Mouse (Mus musculus) hindbrain, embryonic 13.5 days (tissue): Measurements from ENCODE around the gene Med24. TPM values are rescaled to one million over a fixed set of nuclear protein-coding genes. Genes with fewer than 3 reads are reported as not detected.

ENCODE experiments used
- ATAC-seq: fragments of 200-750 bp; cut with Nextera tagmentation; 2 replicates; pipeline ENCODE4 v1.8.0; 2017; ENCODE audit warnings: moderate TSS enrichment; ENCODE audit not compliant: low FRiP score
- H3K27ac ChIP-seq: fragments of 300-500 bp; sonication (generic); 2 replicates; pipeline ENCODE4 v1.5.1; 2015; ENCODE audit warnings: inconsistent platforms, mild to moderate bottlenecking, moderate library complexity
- H3K27me3 ChIP-seq: fragments of 300-500 bp; sonication (generic); 2 replicates; pipeline ENCODE4 v1.6.1; 2015; ENCODE audit warnings: mild to moderate bottlenecking, inconsistent platforms
- H3K36me3 ChIP-seq: fragments of 300-500 bp; sonication (generic); 2 replicates; pipeline ENCODE4 v1.6.1; 2015; ENCODE audit warnings: mild to moderate bottlenecking, inconsistent platforms
- H3K4me1 ChIP-seq: fragments of 300-500 bp; sonication (generic); replicated peaks from 2 replicates; pipeline ENCODE4 v1.6.1; 2015; ENCODE audit warnings: inconsistent platforms
- H3K4me2 ChIP-seq: fragments of 300-500 bp; sonication (generic); 2 replicates; pipeline ENCODE4 v1.6.1; 2015; ENCODE audit warnings: inconsistent platforms, mild to moderate bottlenecking, moderate library complexity
- H3K4me3 ChIP-seq: fragments of 300-500 bp; sonication (generic); 2 replicates; pipeline ENCODE4 v1.5.1; 2015; ENCODE audit warnings: mild to moderate bottlenecking, inconsistent platforms
- H3K9ac ChIP-seq: fragments of 300-500 bp; sonication (generic); 2 replicates; pipeline ENCODE4 v1.6.1; 2015; ENCODE audit warnings: mild to moderate bottlenecking, inconsistent platforms
- H3K9me3 ChIP-seq: fragments of 300-500 bp; sonication (generic); 2 replicates; pipeline ENCODE4 v1.6.1; 2016; ENCODE audit warnings: inconsistent platforms
- WGBS: fragments of 180-500 bp; shearing (Covaris S2); methylation state at CpG from one replicate; pipeline ENCODE4 v1.1.7; 2015; 5-methylcytosine and 5-hydroxymethylcytosine counted together
- polyA plus RNA-seq: library from polyadenylated mRNA; unstranded; fragments of >200 nt; fragmentation: Nextera tagmentation; extraction: Ambion mirVana; gene quantifications from 2 replicates; pipeline ENCODE4 v1.2.1, GENCODE M21; 2015

Gene Med24
- polyA plus RNA-seq, 1 experiment from 2014 or later, result 72.4 TPM

GRCm38 (mm10) chr11:98705021-98705420 lies 24.2 kb downstream of the Med24 start:
- Histone ChIP-seq H3K36me3 (peaks cover 65% of the 10 kb centered on the region), H3K9me3 (no peaks in the 10 kb centered on the region)

DNA sequence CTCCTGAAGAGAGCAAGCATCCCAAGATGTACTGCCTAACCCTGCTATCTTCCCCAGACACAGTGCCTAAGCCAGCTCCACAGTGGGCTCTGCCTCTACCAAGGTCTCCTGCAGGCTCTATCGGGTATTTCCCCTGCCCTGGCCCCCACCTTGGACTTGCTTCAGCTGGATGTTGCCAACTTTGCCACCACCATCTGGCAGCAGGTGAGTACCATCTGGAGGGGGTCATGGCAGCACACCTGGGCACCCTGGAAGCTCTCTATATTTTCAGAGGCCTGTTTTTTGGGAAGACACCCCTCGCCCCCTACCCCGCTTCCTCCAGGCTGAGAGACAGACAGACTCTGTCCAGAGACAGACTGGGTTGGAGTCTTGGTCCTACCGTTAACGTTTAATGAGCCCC lies 26.9 kb downstream of the Med24 start:
- ATAC-seq, result no peak
- 76% methylated on average over 5 of the region's 5 CpGs for WGBS
- Histone ChIP-seq H3K9ac (no peak overlapping the region; the same call in 1 of the 2 replicates), H3K9me3 (no peaks in the 10 kb centered on the region), H3K27me3 (0 out of 2 replicates have a peak, but pooled peaks cover 8% of the 10 kb centered on the region), H3K4me3 (no peak overlapping the region), H3K4me1 (no peaks in the 10 kb centered on the region; the same call in 1 of the 2 replicates), H3K27ac (no peak overlapping the region), H3K36me3 (peaks cover 38% of the 10 kb centered on the region), H3K4me2 (no peak overlapping the region)

More at GRCm38 (mm10) chr11:98705021-98705420, 24.2 kb downstream of the Med24 start:
- H3K27ac ChIP-seq, result no peak overlapping the region
- H3K4me2 ChIP-seq, result no peak overlapping the region
- H3K27me3 ChIP-seq, result 0 out of 2 replicates have a peak, but pooled peaks cover 8% of the 10 kb centered on the region
- H3K9ac ChIP-seq, result no peak overlapping the region
- WGBS, result 92% methylated on average over 10 of the region's 10 CpGs
- no peak for ATAC-seq
- H3K4me3 ChIP-seq, result no peak overlapping the region
- peaks cover 4% of the 10 kb centered on the region; the same call in 1 of the 2 replicates for H3K4me1 ChIP-seq

DNA sequence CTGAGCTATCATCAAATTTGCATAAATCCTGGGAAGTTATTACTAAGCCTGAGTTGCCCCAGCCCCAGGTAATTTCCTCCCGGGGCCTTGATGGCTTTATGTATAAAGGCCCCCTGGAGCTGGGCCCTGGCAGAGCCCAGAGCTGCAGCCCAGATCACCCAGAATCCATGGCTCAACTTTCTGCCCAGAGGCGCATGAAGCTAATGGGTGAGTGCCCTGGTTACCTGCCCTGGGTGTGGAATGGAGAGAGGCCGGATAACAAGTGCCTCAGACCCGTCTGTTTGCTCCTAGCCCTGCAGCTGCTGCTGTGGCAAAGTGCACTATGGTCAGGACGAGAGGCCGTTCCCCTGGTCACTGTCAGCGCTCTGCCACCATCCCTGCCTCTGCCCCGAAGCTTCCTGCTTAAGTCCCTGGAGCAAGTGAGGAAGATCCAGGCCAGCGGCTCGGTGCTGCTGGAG lies 28.0 kb downstream of the Med24 start, which contains the start of gene Csf3:
TSS of gene Csf3 (plus strand) at position 51 of the 458 bp plus-strand sequence.
- Histone ChIP-seq H3K36me3 (peaks cover 32% of the 10 kb centered on the region), H3K4me2 (no peak within 1 kb of the TSS), H3K4me3 (no peak within 1 kb of the TSS), H3K27ac (no peak within 1 kb of the TSS), H3K9me3 (no peaks in the 10 kb centered on the region), H3K27me3 (0 out of 2 replicates have a peak, but pooled peaks cover 8% of the 10 kb centered on the region), H3K9ac (0 out of 2 replicates have a peak within 1 kb of the TSS, but pooled peaks have one; percentile 31), H3K4me1 (no peaks in the 10 kb centered on the region; the same call in 1 of the 2 replicates)
- 42% methylated on average over 10 of the region's 10 CpGs for WGBS
- no peak for ATAC-seq

DNA sequence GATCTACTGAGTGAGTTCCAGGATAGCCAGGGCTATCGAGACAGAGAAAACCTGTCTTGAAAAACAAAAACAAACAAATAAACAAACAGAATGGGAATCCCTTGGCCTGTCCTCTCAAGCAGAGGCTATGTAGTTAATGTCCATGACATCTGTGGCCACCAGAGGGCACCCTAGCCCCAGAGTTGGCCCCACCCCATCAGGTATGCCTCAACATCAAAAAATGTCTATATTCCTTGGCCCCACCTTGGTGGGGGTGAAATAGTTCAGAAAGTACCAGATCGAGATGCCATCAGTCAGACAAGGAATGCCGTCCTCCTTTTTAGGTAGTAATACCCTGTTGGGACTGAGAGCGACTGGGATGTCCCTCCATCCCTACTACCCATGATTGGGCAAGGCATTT lies 29.3 kb downstream of the Med24 start:
- peaks cover 32% of the 10 kb centered on the region for H3K36me3 ChIP-seq
- 47% methylated on average over 4 of the region's 4 CpGs for WGBS
- H3K9me3 ChIP-seq, result no peaks in the 10 kb centered on the region
- no peak overlapping the region for H3K4me3 ChIP-seq
- H3K27ac ChIP-seq, result no peak overlapping the region
- no peak overlapping the region for H3K4me2 ChIP-seq
- no peak overlapping the region for H3K9ac ChIP-seq
- H3K4me1 ChIP-seq, result no peaks in the 10 kb centered on the region; the same call in 1 of the 2 replicates
- ATAC-seq, result no peak
- 0 out of 2 replicates have a peak, but pooled peaks cover 8% of the 10 kb centered on the region for H3K27me3 ChIP-seq

DNA sequence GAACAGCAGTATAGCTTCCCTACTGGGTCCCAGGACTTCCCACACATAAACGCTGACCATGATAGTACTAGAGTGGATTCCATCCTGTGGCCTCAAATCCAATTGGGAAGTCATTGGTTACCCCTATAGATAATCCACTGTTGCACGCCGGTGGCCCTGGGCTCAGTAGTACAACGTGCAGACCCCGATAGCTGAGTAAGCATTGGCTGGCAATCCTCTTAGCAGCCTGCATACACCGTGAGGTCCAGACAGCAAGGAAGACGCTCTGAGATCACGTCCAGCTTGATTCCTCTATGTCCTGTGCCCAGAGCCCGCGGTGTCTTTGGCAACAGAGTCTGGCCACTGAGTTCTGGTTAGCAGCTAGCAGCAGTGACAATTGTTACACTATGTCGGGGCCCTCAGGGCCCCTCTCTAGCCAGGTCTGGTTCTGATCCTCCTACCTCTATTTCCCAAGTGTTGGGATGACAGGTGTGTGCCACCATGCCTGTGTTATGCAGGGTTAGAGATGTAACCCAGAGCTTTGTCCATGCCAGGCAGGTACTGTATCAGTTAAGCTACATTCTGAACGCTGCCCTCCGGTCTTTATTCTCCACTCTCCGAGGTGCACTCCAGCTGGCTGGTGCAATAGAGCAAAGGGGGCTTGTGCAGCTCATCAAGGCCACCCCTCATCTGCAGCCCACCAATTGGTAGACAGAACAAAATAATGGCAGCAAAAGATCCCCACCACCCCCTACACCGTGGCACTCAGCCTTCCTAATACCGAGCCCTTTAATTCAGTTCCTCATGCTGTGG lies 30.2 kb downstream of the Med24 start:
- Histone ChIP-seq H3K36me3 (peaks cover 32% of the 10 kb centered on the region), H3K4me1 (no peaks in the 10 kb centered on the region; the same call in 1 of the 2 replicates), H3K27ac (no peak overlapping the region), H3K27me3 (0 out of 2 replicates have a peak, but pooled peaks cover 8% of the 10 kb centered on the region), H3K4me3 (no peak overlapping the region), H3K9me3 (no peaks in the 10 kb centered on the region), H3K9ac (no peak overlapping the region), H3K4me2 (no peak overlapping the region)
- 86% methylated on average over 16 of the region's 16 CpGs for WGBS
- no peak for ATAC-seq

DNA sequence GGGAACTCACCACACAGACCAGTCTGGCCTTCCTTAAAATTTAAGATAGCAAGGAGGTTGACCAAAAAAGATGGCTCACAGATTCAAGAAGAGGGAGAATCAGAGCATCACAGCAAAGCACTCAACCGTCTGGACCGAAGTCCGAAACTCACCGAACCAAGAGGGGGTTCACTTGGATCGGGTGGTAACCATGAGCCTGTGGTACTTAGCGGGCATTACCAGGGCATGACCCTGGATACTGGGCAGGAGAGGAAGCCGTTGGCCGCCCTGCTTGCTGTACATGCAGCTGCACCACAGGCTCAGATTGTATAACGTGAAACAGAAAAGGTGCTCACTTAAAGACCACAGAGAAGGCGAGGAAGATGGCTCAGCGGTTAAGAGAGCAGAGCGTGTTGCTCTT lies 32.0 kb downstream of the Med24 start:
- H3K4me1 ChIP-seq, result no peaks in the 10 kb centered on the region
- H3K9me3 ChIP-seq, result no peaks in the 10 kb centered on the region
- ATAC-seq, result no peak
- no peak overlapping the region for H3K4me2 ChIP-seq
- H3K4me3 ChIP-seq, result no peak overlapping the region
- 89% methylated on average over 12 of the region's 12 CpGs for WGBS
- H3K36me3 ChIP-seq, result peaks cover 45% of the 10 kb centered on the region
- no peak overlapping the region for H3K9ac ChIP-seq
- 0 out of 2 replicates have a peak, but pooled peaks cover 8% of the 10 kb centered on the region for H3K27me3 ChIP-seq
- H3K27ac ChIP-seq, result no peak overlapping the region

DNA sequence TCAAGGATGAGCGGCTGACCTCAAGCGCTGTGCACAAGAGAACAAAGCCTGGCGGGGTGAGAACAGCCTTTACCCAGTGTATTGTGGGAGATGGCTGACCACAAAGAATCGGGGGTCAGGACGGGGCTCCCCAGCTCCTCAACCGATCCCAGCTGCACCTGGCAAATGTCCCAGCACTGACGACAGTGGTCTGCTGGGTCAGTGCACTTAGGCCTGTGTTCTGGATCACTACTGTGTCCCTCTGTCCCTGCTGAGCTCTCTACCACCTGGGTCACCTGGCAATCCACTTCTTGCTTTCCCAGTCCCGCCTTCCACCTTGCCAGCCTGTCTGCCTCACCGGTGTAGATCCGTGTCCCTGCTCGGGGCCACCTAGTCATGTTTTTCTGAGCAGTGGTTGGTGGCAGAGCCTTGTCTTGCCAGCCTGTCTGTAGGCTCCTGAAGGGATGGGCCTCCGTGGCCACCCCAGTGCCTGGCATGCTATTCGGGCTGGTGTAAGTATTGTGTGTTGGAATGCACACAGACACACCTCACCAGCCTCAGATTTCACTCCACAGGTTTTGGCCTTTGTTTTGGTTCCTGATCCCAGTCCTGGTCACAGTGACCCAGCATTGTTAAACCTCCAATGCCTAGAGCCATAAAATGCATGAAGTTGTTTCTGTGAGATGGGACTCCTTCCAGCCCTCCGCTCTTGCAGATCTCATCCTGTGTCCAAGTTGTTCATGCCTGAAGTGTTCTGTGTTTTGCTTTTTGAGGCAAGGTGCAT lies 32.6 kb downstream of the Med24 start:
- no peak for ATAC-seq
- 89% methylated on average over 14 of the region's 14 CpGs for WGBS
- Histone ChIP-seq H3K36me3 (peaks cover 51% of the 10 kb centered on the region), H3K4me1 (no peaks in the 10 kb centered on the region), H3K27ac (no peak overlapping the region), H3K4me2 (no peak overlapping the region), H3K4me3 (no peak overlapping the region), H3K27me3 (0 out of 2 replicates have a peak, but pooled peaks cover 7% of the 10 kb centered on the region), H3K9ac (no peak overlapping the region), H3K9me3 (no peaks in the 10 kb centered on the region)

DNA sequence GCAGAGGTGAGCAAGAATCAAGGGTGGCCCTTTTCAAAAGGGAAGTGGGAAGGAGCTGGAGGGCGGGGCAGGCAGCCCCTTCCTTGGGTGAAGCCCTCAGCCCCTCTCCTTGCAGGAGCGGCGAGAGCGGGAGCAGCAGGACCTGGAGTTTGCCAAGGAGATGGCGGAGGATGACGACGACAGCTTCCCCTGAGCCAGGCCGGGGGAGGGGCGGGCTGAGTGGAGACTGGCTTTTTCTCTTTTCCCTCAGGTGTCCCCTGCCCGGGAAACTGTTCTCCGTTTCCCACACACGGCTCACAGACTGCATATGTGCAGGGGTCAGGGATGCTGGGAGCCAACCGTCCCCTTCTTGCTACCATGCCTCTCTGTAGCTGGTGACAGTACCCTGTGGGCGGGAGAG lies 33.8 kb downstream of the Med24 start:
- 72% methylated on average over 14 of the region's 14 CpGs for WGBS
- no peak for ATAC-seq
- Histone ChIP-seq H3K27ac (no peak overlapping the region), H3K4me3 (no peak overlapping the region), H3K9me3 (no peaks in the 10 kb centered on the region), H3K4me2 (no peak overlapping the region), H3K27me3 (no peaks in the 10 kb centered on the region), H3K4me1 (no peaks in the 10 kb centered on the region), H3K36me3 (peaks cover 63% of the 10 kb centered on the region), H3K9ac (0 out of 2 replicates have a peak overlapping the region, but pooled peaks have one; percentile 1)

DNA sequence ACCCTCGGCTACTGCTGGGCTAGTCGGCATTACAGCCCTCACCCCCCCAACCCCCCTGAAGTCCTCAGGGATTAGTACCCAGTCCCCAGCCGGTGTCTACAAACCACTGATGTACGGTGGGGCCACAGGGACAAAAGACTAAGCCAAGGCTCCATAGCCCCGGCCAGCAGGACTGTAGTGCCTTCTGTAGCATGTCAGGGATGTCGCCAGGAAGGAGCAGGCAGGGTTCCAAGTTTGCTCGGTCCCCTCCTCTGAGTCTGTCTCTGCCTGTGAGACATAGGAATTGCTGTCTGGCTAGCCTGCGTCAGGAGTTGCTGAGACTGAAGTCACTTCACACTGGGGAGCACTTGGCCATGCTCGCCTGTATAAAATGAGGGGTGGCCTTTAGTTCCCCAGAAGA lies 34.9 kb downstream of the Med24 start:
- Histone ChIP-seq H3K9ac (no peak overlapping the region), H3K4me2 (no peak overlapping the region), H3K4me1 (no peaks in the 10 kb centered on the region), H3K27me3 (no peaks in the 10 kb centered on the region), H3K4me3 (no peak overlapping the region), H3K9me3 (no peaks in the 10 kb centered on the region), H3K36me3 (peaks cover 74% of the 10 kb centered on the region), H3K27ac (no peak overlapping the region)
- 89% methylated on average over 9 of the region's 9 CpGs for WGBS
- ATAC-seq, result no peak

DNA sequence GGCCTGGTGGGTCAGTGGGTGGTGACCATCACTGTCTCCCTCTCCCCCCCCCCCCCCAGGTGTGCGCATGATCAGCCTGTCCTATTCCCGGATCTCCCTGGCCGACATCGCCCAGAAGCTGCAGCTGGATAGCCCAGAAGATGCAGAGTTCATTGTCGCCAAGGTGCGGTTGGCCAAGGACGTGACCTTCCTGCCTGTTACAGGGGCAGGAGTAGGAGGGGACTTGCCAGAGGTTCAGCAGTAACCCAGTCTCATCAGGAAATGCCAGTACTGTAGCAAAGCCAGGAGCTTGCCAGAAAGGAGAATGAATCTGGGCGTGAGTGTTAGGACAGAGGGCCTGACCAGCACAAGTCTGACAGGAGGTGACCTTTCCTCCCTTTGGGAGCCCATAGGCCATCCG lies 35.5 kb downstream of the Med24 start:
- no peak overlapping the region for H3K27ac ChIP-seq
- no peaks in the 10 kb centered on the region for H3K27me3 ChIP-seq
- no peak overlapping the region for H3K4me2 ChIP-seq
- no peak overlapping the region for H3K9ac ChIP-seq
- H3K4me3 ChIP-seq, result no peak overlapping the region
- H3K4me1 ChIP-seq, result no peaks in the 10 kb centered on the region
- 92% methylated on average over 8 of the region's 9 CpGs for WGBS
- ATAC-seq, result no peak
- no peaks in the 10 kb centered on the region for H3K9me3 ChIP-seq
- peaks cover 77% of the 10 kb centered on the region for H3K36me3 ChIP-seq

- WGBS, result 84% methylated on average over 13 of the region's 13 CpGs
- H3K9me3 ChIP-seq, result no peaks in the 10 kb centered on the region
- H3K4me2 ChIP-seq, result no peak overlapping the region
- H3K36me3 ChIP-seq, result peaks cover 81% of the 10 kb centered on the region
- H3K27me3 ChIP-seq, result no peaks in the 10 kb centered on the region
- no peaks in the 10 kb centered on the region for H3K4me1 ChIP-seq
- ATAC-seq, result no peak
- no peak overlapping the region for H3K27ac ChIP-seq
- H3K4me3 ChIP-seq, result no peak overlapping the region
- no peak overlapping the region for H3K9ac ChIP-seq
Observed at GRCm38 (mm10) chr11:98693201-98693600, 36.0 kb downstream of the Med24 start.

- WGBS, result 92% methylated on average over 8 of the region's 8 CpGs
Observed at GRCm38 (mm10) chr11:98688009-98688408, 41.2 kb downstream of the Med24 start.

More at GRCm38 (mm10) chr11:98688009-98688408, 41.2 kb downstream of the Med24 start:
- Histone ChIP-seq H3K27ac (no peak overlapping the region), H3K4me1 (peaks cover 12% of the 10 kb centered on the region), H3K4me3 (no peak overlapping the region), H3K4me2 (no peak overlapping the region), H3K36me3 (peaks cover 76% of the 10 kb centered on the region), H3K27me3 (no peaks in the 10 kb centered on the region), H3K9me3 (no peaks in the 10 kb centered on the region), H3K9ac (no peak overlapping the region)
- no peak for ATAC-seq
